Comparison of ENCODE assay signal across 13 mouse cellular contexts in the genomic region with DNA sequence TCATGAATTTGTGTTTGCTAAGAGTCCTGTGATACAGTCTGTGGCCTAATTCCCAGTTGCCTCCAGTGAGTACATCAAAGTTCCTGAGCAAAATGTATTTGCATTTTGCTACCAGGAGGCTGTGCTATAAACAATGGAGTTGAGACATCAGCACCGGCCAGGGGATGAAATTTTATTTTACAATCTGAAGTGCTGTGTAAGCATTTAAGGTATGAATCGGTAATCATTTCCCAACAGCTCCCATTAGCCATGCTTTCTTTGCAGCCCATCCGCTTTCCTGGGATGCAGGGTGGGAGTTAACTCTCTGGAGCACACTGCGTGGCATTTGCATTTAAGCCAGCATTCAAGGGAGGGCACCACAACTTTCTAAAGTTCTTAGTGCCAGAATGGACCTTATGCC. TPM values are rescaled to one million over a fixed set of nuclear protein-coding genes. Genes with fewer than 3 reads are reported as not detected.
DNase-seq lines count a peak whose midpoint lies in the region; ATAC-seq and TF ChIP-seq lines count a peak whose summit lies in the region.
"Had no signal": no experiment of that assay in that cellular context is flagged by ENCODE, and none has a peak within 500 bp of the region (broad histone marks: within the 10 kb centered on the region; RNA-seq: fewer than 3 reads in every experiment).

No protein-coding gene starts in this region.

- no peak overlapping the region for H3K27ac ChIP-seq in heart, postnatal 0 days (ENCODE audit: low read depth)
- no peak overlapping the region for H3K27ac ChIP-seq in heart, embryonic 12.5 days (ENCODE audit: poor library complexity, severe bottlenecking)
- H3K27ac ChIP-seq in ES-E14 (ENCODE audit: insufficient read depth, low read depth, low read length, poor library complexity, severe bottlenecking), result no peak overlapping the region
- H3K27ac ChIP-seq in forebrain, embryonic 16.5 days (ENCODE audit: low read length), result no peak overlapping the region
- H3K27ac ChIP-seq in midbrain, postnatal 0 days (ENCODE audit: low read depth, low read length), result no peak overlapping the region
- H3K27ac ChIP-seq: limb, embryonic 12.5 days had no signal

- H3K27me3 ChIP-seq in heart, postnatal 0 days (ENCODE audit: control insufficient read depth, insufficient read depth, low read length), result no peaks in the 10 kb centered on the region
- no peaks in the 10 kb centered on the region for H3K27me3 ChIP-seq in heart, embryonic 12.5 days (replicated peaks)
- H3K27me3 ChIP-seq in forebrain, embryonic 16.5 days (replicated peaks; ENCODE audit: control insufficient read depth, insufficient read depth, low read length), result no peaks in the 10 kb centered on the region
- H3K27me3 ChIP-seq in midbrain, postnatal 0 days (ENCODE audit: insufficient read depth, low read length), result no peaks in the 10 kb centered on the region

- TF ChIP-seq EP300 in heart, postnatal 0 days (IDR thresholded peaks at IDR 0.05; ENCODE audit: low read depth), result no peak

- 62% methylated on average over 4 of the region's 4 CpGs for WGBS in heart, postnatal 0 days
- 78% methylated on average over 4 of the region's 4 CpGs for WGBS in heart, embryonic 12.5 days
- WGBS in forebrain, embryonic 16.5 days, result 22% methylated on average over 4 of the region's 4 CpGs
- WGBS in midbrain, postnatal 0 days, result 15% methylated on average over 4 of the region's 4 CpGs

- no peak for ATAC-seq in heart, postnatal 0 days (ENCODE audit: insufficient read depth, low read depth)
- no peak for ATAC-seq in heart, embryonic 12.5 days (ENCODE audit: insufficient number of reproducible peaks, low FRiP score)
- ATAC-seq in forebrain, embryonic 16.5 days, result 0 out of 2 replicates have a peak, but pooled peaks have one; percentile 24
- ATAC-seq in midbrain, postnatal 0 days (ENCODE audit: low FRiP score), result no peak
- no peak for ATAC-seq in granulocyte monocyte progenitor cell, adult 5-6 weeks (replicated peaks; ENCODE audit: poor library complexity, severe bottlenecking)
- ATAC-seq in CD4-positive, CD25-positive, alpha-beta regulatory T cell, adult 4 months, result no peak

- in situ Hi-C loops in ES-E14 (cut with MboI; ENCODE audit: low sequenced_read_pairs in 2 of 2, unreplicated experiment in 2 of 2), result no loop called here

- H3K9me3 ChIP-seq in heart, postnatal 0 days (replicated peaks; ENCODE audit: control insufficient read depth, low read length), result no peaks in the 10 kb centered on the region
- no peaks in the 10 kb centered on the region for H3K9me3 ChIP-seq in heart, embryonic 12.5 days (replicated peaks)
- no peaks in the 10 kb centered on the region for H3K9me3 ChIP-seq in ES-E14 (ENCODE audit: control insufficient read depth, insufficient read depth, low read depth, low read length)
- no peaks in the 10 kb centered on the region for H3K9me3 ChIP-seq in forebrain, embryonic 16.5 days (ENCODE audit: control insufficient read depth, low read length)
- no peaks in the 10 kb centered on the region for H3K9me3 ChIP-seq in midbrain, postnatal 0 days (ENCODE audit: low read length)
- H3K9me3 ChIP-seq: limb, embryonic 12.5 days had no signal

- no peak overlapping the region for H3K4me2 ChIP-seq in heart, postnatal 0 days (ENCODE audit: low read depth, low read length)
- H3K4me2 ChIP-seq in heart, embryonic 12.5 days, result no peak overlapping the region
- H3K4me2 ChIP-seq in forebrain, embryonic 16.5 days (ENCODE audit: low read length), result no peak overlapping the region
- H3K4me2 ChIP-seq in midbrain, postnatal 0 days (ENCODE audit: low read depth, low read length, poor library complexity, severe bottlenecking), result no peak overlapping the region
- H3K4me2 ChIP-seq: limb, embryonic 12.5 days had no signal

- no peak for DNase-seq in heart, postnatal 0 days (ENCODE audit: low spot score)
- no peak for DNase-seq in ES-E14 (ENCODE audit: low read depth, low spot score)
- DNase-seq in midbrain, postnatal 0 days (ENCODE audit: low spot score), result peak; percentile 42
- DNase-seq in adrenal gland, postnatal 36 days, result no peak
- DNase-seq: heart, postnatal 14 days; lung, postnatal 4 days had no signal

- peaks cover 14% of the 10 kb centered on the region; the same call in 1 of the 2 replicates for H3K36me3 ChIP-seq in heart, postnatal 0 days (replicated peaks; ENCODE audit: control insufficient read depth, insufficient read depth, low read length)
- peaks cover 11% of the 10 kb centered on the region for H3K36me3 ChIP-seq in heart, embryonic 12.5 days
- H3K36me3 ChIP-seq in ES-E14 (ENCODE audit: control insufficient read depth, insufficient read depth, low read length, poor library complexity, severe bottlenecking), result peaks cover 23% of the 10 kb centered on the region
- peaks cover 2% of the 10 kb centered on the region for H3K36me3 ChIP-seq in forebrain, embryonic 16.5 days (ENCODE audit: control insufficient read depth, insufficient read depth)
- H3K36me3 ChIP-seq in midbrain, postnatal 0 days (ENCODE audit: insufficient read depth, low read length), result peaks cover 9% of the 10 kb centered on the region

- H3K4me1 ChIP-seq in heart, postnatal 0 days (ENCODE audit: control insufficient read depth, insufficient read depth), result 0 out of 2 replicates have a peak, but pooled peaks cover 8% of the 10 kb centered on the region
- peaks cover 47% of the 10 kb centered on the region for H3K4me1 ChIP-seq in heart, embryonic 12.5 days (replicated peaks)
- peaks cover 3 to 11% of the 10 kb centered on the region in 2 experiments; a peak in 3 of 4 replicates for H3K4me1 ChIP-seq in ES-E14 (ENCODE audit: control insufficient read depth in 2 of 2, insufficient read depth in 2 of 2, low read length in 2 of 2, poor library complexity in 1 of 2)
- H3K4me1 ChIP-seq in forebrain, embryonic 16.5 days (replicated peaks; ENCODE audit: control insufficient read depth, insufficient read depth, low read length), result peaks cover 17% of the 10 kb centered on the region
- H3K4me1 ChIP-seq in midbrain, postnatal 0 days (ENCODE audit: insufficient read depth, low read length), result peaks cover 3% of the 10 kb centered on the region; the same call in 1 of the 2 replicates

- TF ChIP-seq CTCF in heart, postnatal 0 days (IDR thresholded peaks at IDR 0.05; ENCODE audit: low read depth), result peak; percentile 43
- TF ChIP-seq CTCF in midbrain, postnatal 0 days (IDR thresholded peaks at IDR 0.05), result peak; percentile 59

- H3K9ac ChIP-seq in heart, postnatal 0 days (replicated peaks; ENCODE audit: low read depth, low read length), result no peak overlapping the region
- H3K9ac ChIP-seq in heart, embryonic 12.5 days, result no peak overlapping the region
- H3K9ac ChIP-seq in ES-E14 (ENCODE audit: insufficient read depth, low read depth, low read length, poor library complexity, severe bottlenecking), result no peak overlapping the region
- no peak overlapping the region for H3K9ac ChIP-seq in forebrain, embryonic 16.5 days (replicated peaks; ENCODE audit: low read depth, low read length)
- H3K9ac ChIP-seq in midbrain, postnatal 0 days (replicated peaks; ENCODE audit: low read length, poor library complexity, severe bottlenecking), result no peak overlapping the region
- H3K9ac ChIP-seq: limb, embryonic 12.5 days had no signal

- H3K4me3 ChIP-seq in heart, postnatal 0 days (ENCODE audit: low read depth, low read length), result no peak overlapping the region
- H3K4me3 ChIP-seq in heart, embryonic 12.5 days, result no peak overlapping the region
- no peak overlapping the region for H3K4me3 ChIP-seq in ES-E14 (ENCODE audit: insufficient read depth in 1 of 2, low read depth in 1 of 2, low read length in 2 of 2, poor library complexity in 1 of 2, severe bottlenecking in 1 of 2)
- no peak overlapping the region for H3K4me3 ChIP-seq in forebrain, embryonic 16.5 days (replicated peaks; ENCODE audit: low read length)
- no peak overlapping the region for H3K4me3 ChIP-seq in midbrain, postnatal 0 days (ENCODE audit: low read depth, low read length)
- H3K4me3 ChIP-seq: limb, embryonic 12.5 days had no signal

TF ChIP-seq in ES-E14, 5 proteins besides CTCF, POLR2A, EP300 and RAD21:
- 0 out of 2 replicates have a peak, but pooled peaks have one; percentile 29 for TF ChIP-seq MAFK (IDR thresholded peaks at IDR 0.05; ENCODE audit: insufficient read depth, low read depth, low read length)
- TF ChIP-seq ZNF384 (IDR thresholded peaks at IDR 0.05; ENCODE audit: low read depth, low read length), result no peak

RNA-seq across cellular contexts. Expression of gene Rfx4, which starts 45.7 kb away (rescaled TPM):
- not detected in 2 replicates for total RNA-seq in heart, postnatal 0 days (2014; rRNA removed; ENCODE audit: low replicate concordance)
- not detected in 2 replicates for polyA plus RNA-seq in heart, postnatal 0 days (2015; fragmentation: Nextera tagmentation; extraction: Ambion mirVana)
- 0.19 and 0.42 TPM in 2 replicates for polyA plus RNA-seq in heart, embryonic 12.5 days (2016; fragmentation: Nextera tagmentation; extraction: Ambion mirVana)
- total RNA-seq in ES-E14 (2012; rRNA removed), result 0.85 and 1.2 TPM in 2 replicates
- polyA plus RNA-seq in forebrain, embryonic 16.5 days (2015; fragmentation: Nextera tagmentation; extraction: Ambion mirVana), result 6.9 and 7.2 TPM in 2 replicates
- total RNA-seq in midbrain, postnatal 0 days (2014; rRNA removed), result 12.6 and 15.0 TPM in 2 replicates
- 10.2 and 11.6 TPM in 2 replicates for polyA plus RNA-seq in midbrain, postnatal 0 days (2015; fragmentation: Nextera tagmentation; extraction: Ambion mirVana)
- total RNA-seq in granulocyte monocyte progenitor cell, adult 5-6 weeks (2014; fragmentation: Nextera tagmentation), result not detected in 2 replicates
- total RNA-seq in granulocyte monocyte progenitor cell, adult 5-6 weeks (2017), result not detected in 2 replicates
- polyA plus RNA-seq in CD4-positive, CD25-positive, alpha-beta regulatory T cell, adult 4 months (2017; shearing (Covaris generic)), result not detected
- total RNA-seq in adrenal gland, postnatal 36 days (2021), result not detected
- total RNA-seq: gastrocnemius, adult 18-20 months had no signal
- polyA plus RNA-seq: large intestine, adult 2 months had no signal
